Mouse (Mus musculus): ENCODE measurements around the gene Ttll7.

- TF ChIP-seq CTCF (IDR thresholded peaks at IDR 0.05; ENCODE audit: borderline replicate concordance, extremely low read depth, insufficient read depth, insufficient read length) (no peak), POLR2A (IDR thresholded peaks at IDR 0.05; ENCODE audit: borderline replicate concordance, extremely low read depth, insufficient read depth, insufficient read length, poor library complexity, severe bottlenecking) (no peak)
These were observed 76.0 kb downstream of the Ttll7 start for GRCm38 (mm10) chr3:146928141-146928540.

All from brain, embryonic 14.5 days (tissue).